Mouse (Mus musculus) retina, postnatal 7 days (tissue): Measurements from ENCODE around the gene Lmod3.
A peak's percentile ranks its signal among the peaks of the same experiment; 100 is the strongest.
"Not testable (repeated sequence)": the region's sequence is repeated elsewhere in the genome, so short reads cannot be mapped to it uniquely, and the experiment has no call there.

ENCODE experiments used
- DNase-seq: peaks from one replicate; pipeline ENCODE4 v3.0.0-alpha.2; 2012; ENCODE audit warnings: low read depth, low spot score

The Lmod3 gene

DNA sequence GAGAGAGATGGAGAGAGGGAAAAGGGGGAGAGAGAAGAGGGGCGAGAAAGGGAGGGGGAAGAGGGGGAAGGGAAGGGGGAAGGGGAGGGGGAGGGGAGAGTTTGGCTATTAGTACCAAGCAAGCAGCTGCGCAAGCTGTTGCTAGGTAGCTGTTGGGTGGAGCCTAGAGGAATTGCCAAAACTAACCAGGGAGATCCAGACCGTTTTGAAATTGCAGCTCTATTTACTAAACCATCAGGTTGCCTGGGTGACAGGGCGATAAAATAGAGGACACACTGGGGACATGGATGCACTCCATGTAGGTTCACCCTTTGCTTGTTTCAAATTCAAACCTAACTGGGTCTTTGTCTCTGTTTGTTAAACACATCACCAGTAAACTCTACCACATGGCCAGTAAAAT lies 23.8 kb upstream of the Lmod3 start:
- DNase-seq: no peak

- DNase-seq: no peak
Measured at GRCm38 (mm10) chr6:97275760-97276159, 23.2 kb upstream of the Lmod3 start.

DNA sequence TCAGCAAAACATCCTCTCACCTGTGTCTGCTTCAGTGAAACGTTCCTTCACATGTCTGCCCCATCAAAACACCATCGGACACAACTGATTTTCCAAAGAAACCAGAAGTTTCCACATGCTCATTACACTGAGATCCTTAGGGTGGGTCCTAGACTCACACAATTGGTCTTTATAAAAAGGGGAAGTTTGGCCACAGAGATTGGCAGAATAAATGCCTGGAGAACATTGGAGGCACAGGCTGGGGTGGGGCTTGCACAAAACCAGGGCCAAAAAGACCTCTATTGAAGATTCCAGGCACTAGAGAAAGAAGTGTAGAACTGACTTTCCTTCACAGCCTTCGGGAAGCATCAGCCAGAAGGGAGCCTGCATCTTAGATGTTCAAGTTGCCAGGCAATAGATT lies 21.2 kb upstream of the Lmod3 start:
- DNase-seq: no peak

GRCm38 (mm10) chr6:97273058-97273710 lies 20.6 kb upstream of the Lmod3 start:
- no peak for DNase-seq

DNA sequence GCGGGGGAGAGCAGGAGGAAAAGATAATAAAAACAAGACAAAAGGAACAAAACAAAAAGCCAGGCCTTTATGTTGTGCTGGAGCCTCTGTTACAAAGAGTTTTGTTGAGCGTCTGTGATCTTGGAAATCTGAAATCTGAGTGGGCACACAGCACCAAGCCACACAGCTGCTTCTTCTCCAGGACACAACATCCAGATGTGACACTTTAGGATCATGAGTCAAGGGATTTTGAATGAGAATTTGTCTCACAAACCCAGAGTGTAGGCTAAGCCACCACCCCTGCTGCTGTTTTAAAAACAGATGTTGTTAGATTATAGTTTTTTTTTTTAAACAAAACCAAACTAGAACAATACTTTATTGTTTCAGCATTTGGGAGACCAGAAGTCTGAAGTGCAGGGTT lies 19.8 kb upstream of the Lmod3 start:
- DNase-seq: no peak

DNA sequence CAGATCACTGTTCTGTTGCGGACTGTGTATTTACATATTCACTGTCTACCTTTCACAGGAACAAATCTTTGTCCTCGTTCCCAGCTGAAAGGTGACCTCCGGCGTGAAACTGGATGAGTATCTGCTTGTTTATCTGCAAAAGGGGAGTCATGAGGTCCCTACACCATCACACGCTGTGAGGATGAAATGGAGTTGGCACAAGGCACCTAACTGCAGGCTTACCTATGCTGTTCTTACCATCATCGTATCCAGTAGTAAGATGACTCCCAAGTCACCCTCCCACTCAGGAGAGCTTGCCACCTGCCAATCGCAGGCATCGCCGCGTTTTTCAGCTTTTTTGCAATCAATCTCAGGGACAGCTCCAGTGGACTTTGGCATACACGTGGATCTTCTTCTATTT lies 17.0 kb upstream of the Lmod3 start:
- no peak for DNase-seq

DNA sequence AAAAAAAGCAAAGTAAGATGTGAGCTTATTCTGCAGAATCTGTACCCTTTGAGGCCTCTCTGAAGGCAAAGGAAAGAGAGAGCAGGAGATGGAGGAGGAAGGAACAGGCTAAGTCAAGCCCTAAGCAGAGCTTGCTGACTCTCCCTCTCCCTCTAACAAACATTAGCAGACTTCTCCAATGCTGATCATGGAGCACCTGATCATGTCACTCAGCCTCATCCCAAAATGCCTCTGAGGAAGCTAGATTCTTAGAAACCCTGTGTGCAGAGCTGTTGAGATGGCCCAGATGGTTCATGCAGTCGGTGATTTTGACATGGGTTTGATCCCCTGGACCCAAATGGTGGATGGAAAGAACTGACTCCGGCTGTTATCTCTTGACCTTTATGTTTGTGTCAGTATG lies 14.6 kb upstream of the Lmod3 start:
- no peak for DNase-seq

- no peak for DNase-seq
Measured at GRCm38 (mm10) chr6:97266661-97267060, 14.1 kb upstream of the Lmod3 start.

GRCm38 (mm10) chr6:97265705-97266104 lies 13.1 kb upstream of the Lmod3 start:
- DNase-seq: no peak

DNA sequence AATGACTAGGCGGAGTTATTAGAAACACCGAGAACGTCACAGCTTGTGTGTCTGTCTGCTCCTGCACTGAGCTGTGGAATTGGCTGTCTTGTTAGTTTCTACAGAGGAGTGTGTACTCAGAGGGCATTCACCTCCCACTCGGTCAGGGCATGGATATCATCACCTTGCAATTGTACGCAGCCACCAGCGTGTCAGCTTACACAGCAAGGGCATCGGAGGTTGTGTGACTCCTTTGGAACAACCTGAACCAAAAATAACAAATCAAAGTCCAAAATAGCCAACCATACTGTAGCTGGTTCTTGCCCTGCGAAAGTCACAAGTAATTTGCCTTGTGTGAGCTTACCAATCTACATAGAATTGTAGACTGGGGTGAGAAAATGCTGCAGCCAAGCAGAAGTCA lies 12.7 kb upstream of the Lmod3 start:
- no peak for DNase-seq

DNA sequence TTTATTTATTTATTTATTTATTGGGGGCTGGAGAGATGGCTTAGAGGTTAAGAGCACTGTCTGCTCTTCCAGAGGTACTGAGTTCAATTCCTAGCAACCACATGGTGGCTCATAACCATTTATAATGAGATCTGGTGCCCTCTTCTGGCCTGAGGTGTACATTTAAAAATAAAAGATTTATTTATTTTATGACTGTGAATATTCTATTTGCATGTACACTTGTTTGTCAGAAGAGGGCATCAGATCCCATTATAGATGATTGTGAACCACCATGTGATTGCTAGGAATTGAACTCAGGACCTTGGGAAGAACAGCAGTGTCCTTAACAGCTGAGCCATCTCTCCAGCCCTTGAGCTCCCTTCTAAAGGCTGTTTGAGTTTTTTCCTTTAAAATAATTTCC lies 11.2 kb upstream of the Lmod3 start:
- not testable (repeated sequence) for DNase-seq

DNA sequence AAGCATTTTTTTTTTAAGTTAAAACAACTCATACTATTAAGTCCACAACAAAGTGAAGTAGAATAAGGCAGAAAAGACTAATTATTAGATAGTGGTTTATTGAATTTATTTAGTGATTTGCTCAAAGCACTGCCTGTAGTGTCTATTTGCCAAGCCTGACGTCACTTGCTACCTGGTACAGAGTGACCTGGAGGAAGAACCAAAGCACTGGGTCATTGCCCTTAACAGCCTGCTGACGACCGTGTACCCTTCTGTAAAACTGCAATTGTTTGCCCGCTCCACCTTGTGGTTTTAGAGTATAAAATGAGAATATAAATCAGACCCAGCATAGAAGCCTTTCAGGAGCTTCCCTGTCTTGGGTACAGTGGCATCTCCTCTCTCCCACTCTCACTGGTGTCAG lies 9.7 kb upstream of the Lmod3 start:
- DNase-seq: no peak

DNA sequence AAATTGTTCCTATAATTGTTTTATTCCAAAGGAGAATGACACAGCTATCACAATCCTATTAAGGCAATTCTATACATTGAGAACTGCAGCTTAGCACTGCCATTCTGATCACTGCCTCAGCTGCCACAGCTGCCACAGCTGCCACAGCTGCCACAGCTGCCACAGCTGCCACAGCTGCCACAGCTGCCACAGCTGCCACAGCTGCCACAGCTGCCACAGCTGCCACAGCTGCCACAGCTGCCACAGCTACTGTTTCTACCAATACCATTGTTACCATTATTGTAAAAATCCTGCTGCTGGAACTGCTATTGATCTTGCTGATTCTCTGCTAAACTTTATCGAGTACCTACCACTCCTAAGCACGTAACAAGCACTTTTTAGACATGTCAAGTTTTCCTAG lies 7.4 kb upstream of the Lmod3 start:
- DNase-seq: not testable (repeated sequence)

GRCm38 (mm10) chr6:97258489-97258888 lies 5.9 kb upstream of the Lmod3 start:
- no peak for DNase-seq

GRCm38 (mm10) chr6:97252086-97252485 lies 473 bp downstream of the Lmod3 start:
- DNase-seq: no peak

DNA sequence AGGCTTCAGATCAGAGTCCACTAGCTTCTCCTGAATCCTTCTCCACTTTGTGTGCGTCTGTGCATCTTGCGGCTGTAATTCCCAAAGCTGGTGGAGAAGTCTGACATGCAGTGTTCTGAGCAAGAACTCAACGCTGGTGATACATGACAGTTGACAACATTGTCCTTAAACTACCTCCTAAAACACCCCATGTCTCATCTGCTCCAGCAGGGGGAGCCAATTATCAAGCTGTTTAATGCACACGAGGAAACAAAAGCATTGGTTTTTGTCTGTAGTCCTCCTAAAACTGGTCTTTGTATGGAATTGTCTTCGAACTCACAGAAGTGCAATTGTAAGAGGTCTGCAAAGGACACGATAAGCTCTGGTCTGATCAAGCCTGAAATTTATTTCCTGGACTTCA lies 1.6 kb downstream of the Lmod3 start:
- peak; percentile 40 for DNase-seq

- no peak for DNase-seq
Measured at GRCm38 (mm10) chr6:97245200-97245599, 7.4 kb downstream of the Lmod3 start.

GRCm38 (mm10) chr6:97242522-97242921 lies 10.0 kb downstream of the Lmod3 start:
- no peak for DNase-seq

DNA sequence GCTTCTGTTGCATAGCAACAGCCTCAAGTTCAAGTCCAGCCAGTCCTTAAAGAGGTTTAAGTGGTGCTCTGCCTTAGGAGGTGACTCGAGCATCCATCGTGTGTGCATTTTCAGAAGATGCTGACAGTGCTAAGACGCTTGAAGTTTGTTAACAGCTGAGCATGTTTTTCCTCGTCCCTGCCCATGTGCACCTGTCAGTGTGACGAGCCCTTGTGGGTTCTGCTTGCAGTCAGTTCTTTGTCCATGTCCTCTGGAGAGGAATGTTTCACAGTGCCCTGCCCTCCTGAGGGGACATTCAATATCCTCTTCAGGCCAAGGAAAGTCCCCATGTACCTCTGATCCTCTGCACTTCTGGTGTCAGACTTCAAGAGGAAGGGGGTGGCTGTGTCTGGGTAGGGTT lies 12.5 kb downstream of the Lmod3 start:
- no peak for DNase-seq

DNA sequence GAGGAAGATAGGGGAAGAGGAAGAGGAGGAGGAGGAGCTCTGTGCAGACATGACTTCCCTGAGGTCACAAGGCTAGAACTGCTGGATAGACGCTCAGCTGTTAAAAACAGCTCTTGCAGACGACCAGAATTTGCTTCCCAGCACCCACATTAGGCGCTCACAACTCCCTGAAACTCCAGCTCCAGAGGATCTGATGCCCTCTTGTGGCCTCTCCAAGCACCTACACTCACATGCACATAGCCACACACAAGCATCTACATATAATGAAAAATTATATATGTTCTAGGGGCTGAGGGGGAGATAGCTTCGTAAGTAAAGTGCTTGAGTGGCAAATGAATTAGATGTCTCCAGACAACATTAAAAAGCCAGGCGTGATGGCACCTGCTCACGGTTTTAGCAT lies 13.2 kb downstream of the Lmod3 start:
- no peak for DNase-seq

GRCm38 (mm10) chr6:97236088-97236487 lies 16.5 kb downstream of the Lmod3 start:
- DNase-seq: no peak

DNA sequence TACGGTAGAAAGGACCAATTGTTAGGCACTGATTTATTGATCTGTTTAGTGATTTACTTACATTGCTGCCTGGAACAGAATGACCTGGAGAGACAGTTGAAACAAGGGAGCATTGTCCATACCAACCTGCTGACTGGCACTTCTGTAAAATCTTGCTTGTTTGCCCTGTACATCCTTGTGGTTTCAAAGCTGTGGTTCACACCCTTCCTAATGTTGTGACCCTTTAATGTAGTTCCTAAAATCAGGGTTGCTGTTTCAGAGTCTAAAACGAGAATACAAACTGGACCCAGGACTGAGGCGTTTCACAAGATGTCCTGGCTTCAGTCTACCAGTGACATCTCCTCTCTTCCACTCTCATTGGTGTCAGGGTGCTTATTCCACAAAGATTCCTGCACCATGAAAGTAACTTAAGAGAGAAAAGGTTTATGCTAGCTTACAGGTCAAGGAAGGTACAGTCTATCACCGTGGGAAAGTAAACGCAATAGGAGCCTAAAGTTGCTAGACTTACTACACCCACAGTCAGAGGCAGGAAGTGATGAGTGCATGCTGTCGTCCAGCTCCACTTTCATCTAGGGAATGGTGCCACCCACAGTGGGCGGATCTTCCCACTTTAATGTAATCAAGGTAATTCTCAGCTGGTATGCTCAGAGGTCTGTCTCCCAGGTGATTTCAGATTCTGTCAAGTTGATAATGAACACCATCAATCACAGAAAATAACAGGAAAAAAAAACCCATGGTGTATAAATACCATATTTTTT lies 17.5 kb downstream of the Lmod3 start:
- no peak for DNase-seq

DNA sequence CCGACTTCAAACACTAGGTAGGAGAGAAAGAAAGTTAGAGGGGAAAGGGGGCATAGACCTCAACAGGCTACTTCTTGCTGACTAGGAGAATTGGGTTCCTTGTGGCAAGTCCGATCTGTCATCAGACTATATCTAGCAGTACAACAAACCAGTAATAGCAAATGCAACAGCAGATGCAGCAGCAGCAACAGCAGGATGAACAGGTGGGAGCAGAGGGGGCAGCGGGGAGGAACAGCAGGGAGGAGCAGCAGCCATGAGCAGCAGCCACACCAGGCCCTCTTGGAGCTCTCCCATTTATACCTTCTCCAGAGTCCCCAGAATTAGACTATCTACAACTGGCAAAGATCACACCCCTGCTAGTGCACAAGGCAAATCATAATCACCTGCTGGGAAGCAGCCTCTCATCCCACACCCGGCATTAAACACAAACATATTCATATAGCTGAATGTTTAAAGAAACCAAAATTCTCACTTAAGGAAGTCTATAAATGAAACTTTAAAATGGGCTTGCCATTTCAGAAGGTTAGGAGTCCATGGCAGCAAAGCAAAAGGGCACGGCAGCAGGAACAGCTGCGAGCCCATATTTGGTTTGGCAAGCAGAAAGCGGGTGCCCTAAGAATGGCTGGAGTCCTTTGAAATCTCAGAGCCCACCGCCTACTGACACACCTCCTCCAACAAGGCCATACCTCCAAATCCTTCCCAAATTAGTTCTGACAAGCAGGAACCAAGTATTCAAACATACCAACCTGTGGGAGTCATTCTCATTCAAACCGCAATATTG lies 25.3 kb downstream of the Lmod3 start:
- no peak for DNase-seq
